22 mouse cellular contexts compared by ENCODE assay signal in genomic region chr7:16492211-16492610, GRCm38 (mm10). TPM values are rescaled to one million over a fixed set of nuclear protein-coding genes. Genes with fewer than 3 reads are reported as not detected.
DNase-seq lines count a peak whose midpoint lies in the region; ATAC-seq lines count a peak whose summit lies in the region.
"Had no signal": no experiment of that assay in that cellular context is flagged by ENCODE, and none has a peak within 500 bp of the region (broad histone marks: within the 10 kb centered on the region; RNA-seq: fewer than 3 reads in every experiment).

No protein-coding gene starts in this region.

- H3K4me1 ChIP-seq in forebrain, embryonic 14.5 days (ENCODE audit: control insufficient read depth, insufficient read depth, low read length): no peaks in the 10 kb centered on the region
- H3K4me1 ChIP-seq in forebrain, embryonic 16.5 days (replicated peaks; ENCODE audit: control insufficient read depth, insufficient read depth, low read length): no peaks in the 10 kb centered on the region
- H3K4me1 ChIP-seq: embryonic facial prominence, embryonic 12.5 days; forebrain, embryonic 13.5 days; hindbrain, embryonic 15.5 days had no signal

- H3K36me3 ChIP-seq in forebrain, embryonic 14.5 days (ENCODE audit: control insufficient read depth, insufficient read depth, low read length): peaks cover 26% of the 10 kb centered on the region
- peaks cover 16% of the 10 kb centered on the region for H3K36me3 ChIP-seq in forebrain, embryonic 16.5 days (ENCODE audit: control insufficient read depth, insufficient read depth)

- H3K4me2 ChIP-seq in forebrain, embryonic 14.5 days (ENCODE audit: low read length): no peak overlapping the region
- no peak overlapping the region for H3K4me2 ChIP-seq in forebrain, embryonic 16.5 days (ENCODE audit: low read length)
- H3K4me2 ChIP-seq: embryonic facial prominence, embryonic 12.5 days; forebrain, embryonic 13.5 days; heart, embryonic 11.5 days; heart, embryonic 15.5 days; hindbrain, embryonic 15.5 days had no signal

- H3K9me3 ChIP-seq in forebrain, embryonic 14.5 days (replicated peaks; ENCODE audit: control insufficient read depth, low read length): no peaks in the 10 kb centered on the region
- H3K9me3 ChIP-seq in forebrain, embryonic 16.5 days (ENCODE audit: control insufficient read depth, low read length): no peaks in the 10 kb centered on the region
- H3K9me3 ChIP-seq: embryonic facial prominence, embryonic 12.5 days; forebrain, embryonic 13.5 days; G1E; heart, embryonic 15.5 days; hindbrain, embryonic 15.5 days had no signal

- peak; percentile 29 for ATAC-seq in forebrain, embryonic 14.5 days
- no peak for ATAC-seq in forebrain, embryonic 16.5 days

- DNase-seq in forebrain, embryonic 14.5 days (ENCODE audit: low spot score): no peak
- DNase-seq in frontal cortex, postnatal 36 days (ENCODE audit: low spot score in 2 of 2): peak; percentile 48 to 69
- DNase-seq in frontal cortex, postnatal 10 days (ENCODE audit: low spot score in 2 of 2): no peak
- peak; percentile 44 to 59 for DNase-seq in left cerebral cortex, postnatal 36 days (ENCODE audit: low spot score in 2 of 2)
- DNase-seq in left cerebral cortex, adult 11 months (ENCODE audit: low spot score): no peak
- peak; percentile 42 for DNase-seq in brain, adult 2 months (ENCODE audit: low read depth, low spot score)
- no peak for DNase-seq in thymus, postnatal 0 days (ENCODE audit: low spot score)

- WGBS in forebrain, embryonic 14.5 days: 60% methylated on average over 3 of the region's 3 CpGs
- 60% methylated on average over 3 of the region's 3 CpGs for WGBS in forebrain, embryonic 16.5 days

- no peak overlapping the region for H3K9ac ChIP-seq in forebrain, embryonic 14.5 days (ENCODE audit: low read length)
- no peak overlapping the region for H3K9ac ChIP-seq in forebrain, embryonic 16.5 days (replicated peaks; ENCODE audit: low read depth, low read length)
- H3K9ac ChIP-seq: embryonic facial prominence, embryonic 12.5 days; forebrain, embryonic 13.5 days; heart, embryonic 15.5 days; hindbrain, embryonic 15.5 days had no signal

- H3K4me3 ChIP-seq in forebrain, embryonic 14.5 days (ENCODE audit: low read depth, low read length): no peak overlapping the region
- no peak overlapping the region for H3K4me3 ChIP-seq in forebrain, embryonic 16.5 days (replicated peaks; ENCODE audit: low read length)
- H3K4me3 ChIP-seq: embryonic facial prominence, embryonic 12.5 days; forebrain, embryonic 13.5 days; heart, adult 2 months; heart, embryonic 15.5 days; hindbrain, embryonic 15.5 days had no signal

- no peaks in the 10 kb centered on the region for H3K27me3 ChIP-seq in forebrain, embryonic 14.5 days (replicated peaks; ENCODE audit: control insufficient read depth, insufficient read depth, low read length)
- no peaks in the 10 kb centered on the region; the same call in 1 of the 2 replicates for H3K27me3 ChIP-seq in forebrain, embryonic 16.5 days (replicated peaks; ENCODE audit: control insufficient read depth, insufficient read depth, low read length)
- H3K27me3 ChIP-seq: embryonic facial prominence, embryonic 12.5 days; forebrain, embryonic 13.5 days; heart, embryonic 15.5 days; hindbrain, embryonic 15.5 days had no signal

- intact Hi-C loops in left cerebral cortex, postnatal 36 days (cut with DNase I): loop anchor here (5.0 kb wide), 1 partner anchor 125 kb away; no protein-coding TSS in a partner anchor

- H3K27ac ChIP-seq in forebrain, embryonic 14.5 days (ENCODE audit: low read depth, low read length): no peak overlapping the region
- H3K27ac ChIP-seq in forebrain, embryonic 16.5 days (ENCODE audit: low read length): no peak overlapping the region
- H3K27ac ChIP-seq: embryonic facial prominence, embryonic 12.5 days; forebrain, embryonic 13.5 days; heart, adult 2 months; heart, embryonic 15.5 days; hindbrain, embryonic 15.5 days had no signal

RNA-seq across cellular contexts. Expression of gene Npas1, which starts 14.7 kb away (rescaled TPM):
- 2.4 and 3.4 TPM in 2 replicates for polyA plus RNA-seq in forebrain, embryonic 14.5 days (2014; fragmentation: Nextera tagmentation; extraction: Ambion mirVana)
- polyA plus RNA-seq in forebrain, embryonic 16.5 days (2015; fragmentation: Nextera tagmentation; extraction: Ambion mirVana): 7.6 and 8.2 TPM in 2 replicates
- total RNA-seq in left cerebral cortex, postnatal 36 days (2021): 1 to 10 TPM; 9.9 to 10.0 TPM
- polyA plus RNA-seq in thymus, postnatal 0 days (2015; fragmentation: Nextera tagmentation; extraction: Ambion mirVana): 0.31 and 0.52 TPM in 2 replicates
- total RNA-seq: adrenal gland, postnatal 36 days; gastrocnemius, adult 18-20 months; gastrocnemius, postnatal 14 days; heart, adult 2 months; heart, postnatal 14 days; hematopoietic stem cell, adult 5-6 weeks had no signal
- polyA plus RNA-seq: CD4-positive, CD25-positive, alpha-beta regulatory T cell, adult 4 months; G1E; gonadal fat pad, adult 2 months; heart, adult 2 months; heart, embryonic 11.5 days had no signal

RNA-seq across cellular contexts. Expression of gene Tmem160, which starts 39.6 kb away (rescaled TPM):
- polyA plus RNA-seq in forebrain, embryonic 14.5 days (2014; fragmentation: Nextera tagmentation; extraction: Ambion mirVana): 67.2 and 75.4 TPM in 2 replicates
- polyA plus RNA-seq in forebrain, embryonic 16.5 days (2015; fragmentation: Nextera tagmentation; extraction: Ambion mirVana): 65.1 and 66.7 TPM in 2 replicates
- 10 to 100 TPM; 62.3 to 85.7 TPM for total RNA-seq in left cerebral cortex, postnatal 36 days (2021)
- 148 and 149 TPM in 2 replicates for polyA plus RNA-seq in thymus, postnatal 0 days (2015; fragmentation: Nextera tagmentation; extraction: Ambion mirVana)

Comparison
In these comparisons a context has a peak if more than half of its experiments do, and no peak if none do; other contexts are left out.
1. DNase-seq: peak in frontal cortex, postnatal 36 days (2 of 2), left cerebral cortex, postnatal 36 days (2 of 2) and brain, adult 2 months (single experiment); none in forebrain, embryonic 14.5 days (single experiment), frontal cortex, postnatal 10 days (0 of 2), left cerebral cortex, adult 11 months (single experiment) and thymus, postnatal 0 days (single experiment).